Mouse (Mus musculus) kidney, adult 2 months (tissue): Measurements from ENCODE around the gene Ksr1.
"Not testable (repeated sequence)": the region's sequence is repeated elsewhere in the genome, so short reads cannot be mapped to it uniquely, and the experiment has no call there.

ENCODE experiments used
- CTCF ChIP-seq: fragments of 200-500 bp; conservative IDR thresholded peaks from 2 replicates; pipeline ENCODE4 v1.5.1; 2011; ENCODE audit warnings: low read depth, mild to moderate bottlenecking, control low read depth, low read length, moderate library complexity, mixed read lengths; ENCODE audit not compliant: insufficient read depth, insufficient read length
- POLR2A ChIP-seq: fragments of 200-500 bp; IDR thresholded peaks from one replicate; pipeline ENCODE4 v1.6.1; 2011; ENCODE audit warnings: low read depth, low read length, control low read depth

DNA sequence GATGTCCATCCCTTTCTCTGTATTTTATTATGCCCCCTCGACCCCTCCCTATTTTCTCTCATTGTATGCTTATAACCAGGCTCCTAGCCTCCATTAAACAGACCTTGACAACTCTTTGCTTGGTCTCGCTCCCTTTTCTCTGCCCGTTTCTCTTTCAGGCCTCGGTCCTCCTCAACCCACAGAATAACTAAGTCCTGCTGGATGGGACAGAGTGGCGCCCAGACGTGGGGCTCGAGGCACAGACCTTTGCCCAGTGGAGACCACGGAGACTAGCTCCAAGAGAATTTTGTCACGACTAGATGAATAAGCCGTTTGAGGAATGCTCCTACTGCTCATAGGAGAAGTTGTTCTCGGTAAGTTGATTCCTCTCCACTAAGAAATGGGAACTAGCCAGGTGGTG is 157.0 kb downstream of the Ksr1 start:
- TF ChIP-seq POLR2A, CTCF: not testable (repeated sequence)
